Mouse (Mus musculus) B cell, adult 2 months (primary cell): Measurements from ENCODE around the gene Ypel4.
"Not testable (repeated sequence)": the region's sequence is repeated elsewhere in the genome, so short reads cannot be mapped to it uniquely, and the experiment has no call there.

ENCODE experiments used
- DNase-seq, 2 experiments: peaks; one replicate each; pipeline ENCODE4 v3.0.0; 2022

The Ypel4 gene

DNA sequence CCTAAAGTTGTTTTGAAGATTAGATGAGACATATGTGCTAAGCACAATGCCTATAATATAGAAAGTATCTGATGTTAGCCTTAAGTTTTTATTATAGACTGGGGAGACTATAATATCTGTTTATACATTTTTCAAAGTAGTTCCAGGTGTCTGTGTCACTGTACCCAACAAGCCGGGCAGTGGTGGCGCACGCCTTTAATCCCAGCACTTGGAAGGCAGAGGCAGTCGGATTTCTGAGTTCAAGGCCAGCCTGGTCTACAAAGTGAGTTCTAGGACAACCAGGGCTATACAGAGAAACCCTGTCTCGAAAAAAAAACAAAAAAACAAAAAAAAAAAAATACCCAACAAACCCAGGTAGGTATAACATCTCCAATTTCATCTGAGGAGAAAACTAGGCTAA lies 5.7 kb upstream of the Ypel4 start:
- DNase-seq: not testable (repeated sequence)

DNA sequence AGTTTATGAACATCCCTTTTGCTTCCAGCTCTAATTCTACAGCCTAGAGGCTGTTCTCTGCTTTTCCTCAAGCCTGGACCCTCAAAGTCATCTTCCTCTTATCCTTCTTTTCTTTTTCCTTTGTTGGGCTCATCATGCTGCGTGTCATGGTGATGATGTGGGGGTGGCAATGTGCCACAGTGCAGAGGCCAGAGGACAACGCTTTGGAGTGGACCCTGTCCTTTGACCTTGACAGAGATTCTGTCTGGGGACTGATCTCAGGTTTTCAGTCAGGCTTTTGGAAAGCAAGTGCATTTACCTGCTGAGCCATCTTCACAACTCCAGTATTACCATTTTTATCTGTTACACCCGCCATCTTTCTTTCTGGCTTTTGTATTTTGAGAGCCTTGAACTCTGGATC lies 2.7 kb upstream of the Ypel4 start:
- no peak for DNase-seq

DNA sequence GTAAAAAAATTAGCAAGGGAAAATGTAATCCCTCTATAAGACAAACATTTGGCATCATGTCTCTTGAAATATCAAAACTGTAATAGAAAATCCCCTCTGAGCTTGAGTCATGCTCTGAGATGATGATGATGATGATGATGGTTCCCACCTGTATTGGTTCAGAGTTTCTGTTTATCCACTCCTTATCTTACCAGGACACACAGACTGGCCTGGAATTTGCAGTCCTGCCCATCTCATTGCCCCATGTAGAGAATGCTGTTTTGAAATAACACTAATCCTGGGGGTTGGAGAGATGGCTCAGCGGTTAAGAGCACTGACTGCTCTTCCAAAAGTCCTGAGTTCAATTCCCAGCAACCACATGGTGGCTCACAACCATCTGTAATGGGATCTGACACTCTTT lies 1.5 kb upstream of the Ypel4 start:
- no peak for DNase-seq

DNA sequence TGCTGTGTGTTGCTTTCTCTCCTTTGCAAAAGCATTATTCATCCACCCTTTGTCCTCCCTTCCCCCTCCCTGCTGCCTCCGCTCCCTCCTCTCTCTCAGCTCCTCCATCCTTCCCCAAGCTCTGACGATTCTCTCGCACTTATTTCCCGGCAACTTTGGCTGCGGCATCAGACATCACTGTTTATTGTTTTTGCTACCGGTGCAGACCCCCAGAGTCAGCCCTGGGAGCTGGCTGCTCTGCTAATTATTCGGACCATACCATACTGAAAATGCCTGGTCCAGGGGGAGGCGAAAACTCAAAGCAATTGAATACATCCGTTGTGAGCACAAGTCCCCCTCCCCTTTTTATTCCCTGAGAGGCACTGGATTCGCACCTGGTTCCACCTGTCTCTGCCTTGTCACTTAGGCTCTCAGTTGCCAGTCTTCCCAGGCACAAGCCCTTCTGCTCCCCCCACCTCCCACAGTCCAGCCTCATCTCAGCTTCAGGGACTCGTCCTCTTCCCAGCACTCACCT lies 550 bp downstream of the Ypel4 start:
- DNase-seq: peak in 1 of 2 experiments; percentile 7

DNA sequence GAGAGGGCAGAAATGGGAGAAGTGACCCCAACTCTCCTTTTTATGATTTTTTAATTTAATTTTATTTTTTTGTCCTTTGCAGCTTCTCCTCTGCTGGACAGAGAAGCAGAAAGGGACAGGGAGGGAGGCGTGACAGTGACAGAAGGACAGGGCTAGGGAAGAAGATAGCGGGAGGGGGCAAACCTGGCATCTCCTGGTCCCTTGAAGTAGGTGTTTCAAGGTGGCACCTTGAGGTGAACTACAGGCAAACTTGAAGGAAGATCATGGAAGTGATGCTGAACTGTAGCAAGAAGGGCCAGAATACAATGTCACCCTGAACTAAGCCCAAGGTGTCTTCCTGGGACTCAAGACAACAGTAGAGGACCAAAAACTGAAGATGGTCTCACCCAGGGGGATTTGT lies 1.1 kb downstream of the Ypel4 start:
- no peak for DNase-seq

DNA sequence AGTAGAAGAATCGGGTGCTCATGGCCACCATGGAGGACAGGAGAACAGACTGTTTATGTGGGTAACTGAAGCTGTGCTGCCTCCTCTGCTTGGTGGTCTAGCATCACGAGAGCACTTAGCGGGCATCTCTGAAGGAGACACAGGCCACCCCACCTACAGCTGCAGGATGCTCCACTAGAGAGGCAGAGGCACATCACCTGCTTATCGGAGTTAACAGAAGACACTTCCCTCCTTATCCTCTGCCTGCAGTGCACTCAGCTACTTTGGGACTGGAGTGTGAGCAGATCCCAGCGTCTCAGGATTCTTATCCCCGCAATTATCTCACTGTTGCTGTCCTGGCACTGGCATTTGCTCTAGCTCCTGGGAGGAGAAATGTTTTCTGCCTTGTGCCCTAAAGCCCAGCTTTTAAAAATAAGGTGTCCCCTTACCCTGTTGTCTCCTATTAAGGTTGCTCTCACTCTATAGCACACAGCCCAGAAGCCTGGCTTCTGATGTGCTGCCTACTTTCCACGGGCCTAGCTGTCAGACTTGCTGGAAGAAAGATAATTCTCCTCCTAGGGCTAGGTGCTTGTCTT lies 1.6 kb downstream of the Ypel4 start:
- no peak for DNase-seq

DNA sequence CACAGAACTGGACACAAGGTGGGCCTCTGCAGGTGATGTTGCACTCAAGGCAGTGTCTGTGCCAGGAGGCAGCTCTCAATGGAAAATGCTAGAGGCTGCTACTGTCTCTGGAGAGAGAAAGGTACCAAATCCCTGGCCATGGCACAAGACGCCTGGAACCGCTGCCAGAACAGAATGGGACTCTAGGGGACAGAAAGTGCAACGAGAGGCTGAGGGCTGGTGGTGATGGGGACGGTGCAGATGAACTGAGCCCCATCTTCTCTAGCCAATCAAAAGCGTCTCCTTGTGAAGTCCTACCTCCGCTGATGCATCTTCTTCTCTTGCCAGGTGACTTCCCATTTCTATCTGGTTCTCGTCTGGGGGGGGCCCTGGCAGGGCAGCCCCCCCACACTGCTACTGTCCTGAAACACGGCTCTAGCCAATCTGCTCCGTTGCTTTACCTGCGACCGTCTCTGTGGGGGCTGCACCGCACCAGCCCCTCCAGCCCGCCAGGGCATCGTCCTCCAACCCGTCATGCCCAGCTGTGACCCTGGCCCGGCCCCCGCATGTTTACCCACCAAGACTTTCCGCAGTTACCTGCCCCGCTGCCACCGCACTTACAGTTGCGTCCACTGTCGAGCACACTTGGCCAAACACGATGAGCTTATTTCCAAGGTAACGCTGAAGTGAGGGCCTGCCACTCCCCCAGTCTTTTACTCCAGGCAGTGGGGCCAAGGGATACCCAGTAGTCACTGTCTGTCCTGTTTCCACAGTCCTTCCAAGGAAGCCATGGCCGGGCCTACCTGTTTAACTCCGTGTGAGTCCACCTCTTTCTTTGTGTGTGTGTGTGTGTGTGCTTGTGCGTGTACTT lies 2.7 kb downstream of the Ypel4 start:
- DNase-seq: no peak

DNA sequence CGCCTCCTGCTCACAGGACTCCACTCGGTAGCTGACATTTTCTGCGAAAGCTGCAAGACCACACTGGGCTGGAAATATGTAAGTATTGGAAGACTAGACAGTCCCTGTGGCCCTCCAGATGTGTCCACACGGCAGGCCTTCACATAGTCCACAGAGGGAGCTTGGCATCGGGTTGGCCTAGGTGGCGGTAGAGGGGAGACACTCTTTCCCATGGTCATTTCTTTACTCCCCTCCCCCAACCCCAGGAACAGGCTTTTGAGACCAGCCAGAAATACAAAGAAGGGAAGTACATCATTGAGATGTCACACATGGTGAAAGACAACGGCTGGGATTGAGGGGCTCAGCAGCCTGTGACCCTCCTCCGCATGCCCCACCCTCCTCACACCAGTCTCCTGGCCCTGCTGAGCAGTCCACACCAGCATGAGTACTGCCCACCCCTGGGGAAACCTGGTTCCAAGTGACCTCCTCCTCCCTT lies 3.6 kb downstream of the Ypel4 start:
- no peak for DNase-seq

DNA sequence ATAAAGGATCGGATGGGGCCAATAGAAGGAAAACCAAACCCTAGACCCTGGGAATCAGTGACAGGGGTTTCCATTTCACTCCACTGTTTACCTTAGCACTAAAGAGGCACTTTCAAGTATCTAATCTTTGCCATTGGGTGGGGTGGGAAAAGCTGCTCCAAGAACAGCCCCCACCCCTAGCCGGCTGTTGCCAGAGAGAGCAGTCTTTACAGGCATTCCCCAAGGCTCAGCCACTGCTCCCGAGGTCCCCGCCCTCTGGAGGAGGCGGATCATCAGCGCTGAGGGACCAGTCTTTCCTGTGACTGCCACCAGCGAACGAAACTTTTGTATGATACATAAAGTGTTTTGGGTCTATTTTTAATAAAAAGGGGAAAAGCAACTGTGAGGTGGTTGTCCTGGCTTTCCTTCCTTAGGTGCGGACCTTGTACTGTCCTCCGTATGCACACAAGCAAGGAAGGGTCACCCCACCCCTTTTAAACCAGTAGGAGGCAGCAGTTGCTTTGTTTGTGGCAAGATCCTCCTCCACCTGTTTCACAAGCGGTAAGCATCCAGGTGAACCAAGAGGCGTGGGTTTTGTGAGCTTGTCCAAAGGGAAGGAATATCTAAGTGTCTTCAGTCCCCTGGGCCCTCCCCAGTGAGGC lies 4.5 kb downstream of the Ypel4 start:
- peak; percentile 36 to 37 for DNase-seq

DNA sequence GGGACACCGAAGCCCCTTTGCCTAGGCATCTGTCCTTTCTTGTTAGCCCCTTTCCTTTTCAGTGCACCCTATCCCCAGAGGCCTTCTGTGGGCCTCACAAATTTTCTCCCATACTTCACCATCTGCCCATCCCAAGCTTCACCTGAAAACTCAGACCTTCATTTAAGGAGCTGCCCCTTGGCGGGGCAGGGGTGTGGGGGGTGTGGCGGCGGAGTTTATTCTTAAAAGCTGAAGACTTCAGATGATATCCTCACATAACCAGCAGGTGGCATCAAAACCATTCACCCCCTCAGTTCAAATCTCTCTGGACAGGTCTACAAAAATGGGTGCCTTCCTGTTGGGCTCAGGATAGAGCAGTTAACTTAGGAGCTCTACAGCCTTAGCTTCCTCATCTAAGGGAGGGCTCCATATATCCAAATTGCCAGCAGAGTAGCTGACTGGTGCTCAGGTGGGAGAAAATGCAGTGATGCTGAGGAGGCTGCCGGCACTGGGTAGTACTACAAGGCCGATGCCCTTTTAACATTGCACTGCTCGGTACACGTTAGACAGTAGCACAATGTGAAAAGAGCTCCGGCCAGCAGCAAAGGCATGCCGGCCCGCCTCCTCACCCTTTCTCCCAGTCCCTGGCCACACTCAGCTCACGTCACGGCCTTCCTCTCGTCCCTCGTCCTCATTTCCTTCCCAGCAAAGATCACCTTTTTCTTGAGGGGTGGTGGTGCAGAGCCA lies 6.9 kb downstream of the Ypel4 start:
- DNase-seq: peak; percentile 32 to 35

DNA sequence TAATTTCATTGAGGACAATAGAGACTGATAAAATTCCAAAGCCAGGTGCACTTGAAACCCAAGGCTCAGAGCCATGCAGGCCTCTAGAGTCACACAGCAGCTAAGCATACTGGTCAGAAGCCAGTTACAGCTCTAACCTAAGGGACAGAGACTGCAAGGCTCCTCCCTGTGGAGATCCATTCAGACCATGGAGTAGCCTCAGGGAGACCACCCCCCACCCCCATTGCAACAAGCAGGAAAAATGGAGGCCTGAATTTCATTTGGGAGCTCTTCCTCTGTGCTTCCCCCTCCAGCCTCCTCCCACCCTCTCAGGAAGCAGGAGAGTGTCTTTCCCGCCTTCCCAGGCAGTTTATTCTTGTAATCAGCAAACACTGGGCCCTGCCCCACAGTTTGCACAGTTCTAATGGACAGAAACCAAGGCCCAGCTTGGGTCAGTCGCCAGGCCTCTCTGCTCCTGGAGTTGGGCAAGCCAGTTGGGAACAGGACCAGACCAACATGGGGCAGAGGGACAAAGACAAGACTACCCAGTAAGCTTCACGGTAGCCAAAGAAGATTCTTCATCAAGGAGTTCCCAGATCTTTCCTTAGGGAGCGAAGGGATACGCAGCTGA lies 8.1 kb downstream of the Ypel4 start:
- no peak for DNase-seq

DNA sequence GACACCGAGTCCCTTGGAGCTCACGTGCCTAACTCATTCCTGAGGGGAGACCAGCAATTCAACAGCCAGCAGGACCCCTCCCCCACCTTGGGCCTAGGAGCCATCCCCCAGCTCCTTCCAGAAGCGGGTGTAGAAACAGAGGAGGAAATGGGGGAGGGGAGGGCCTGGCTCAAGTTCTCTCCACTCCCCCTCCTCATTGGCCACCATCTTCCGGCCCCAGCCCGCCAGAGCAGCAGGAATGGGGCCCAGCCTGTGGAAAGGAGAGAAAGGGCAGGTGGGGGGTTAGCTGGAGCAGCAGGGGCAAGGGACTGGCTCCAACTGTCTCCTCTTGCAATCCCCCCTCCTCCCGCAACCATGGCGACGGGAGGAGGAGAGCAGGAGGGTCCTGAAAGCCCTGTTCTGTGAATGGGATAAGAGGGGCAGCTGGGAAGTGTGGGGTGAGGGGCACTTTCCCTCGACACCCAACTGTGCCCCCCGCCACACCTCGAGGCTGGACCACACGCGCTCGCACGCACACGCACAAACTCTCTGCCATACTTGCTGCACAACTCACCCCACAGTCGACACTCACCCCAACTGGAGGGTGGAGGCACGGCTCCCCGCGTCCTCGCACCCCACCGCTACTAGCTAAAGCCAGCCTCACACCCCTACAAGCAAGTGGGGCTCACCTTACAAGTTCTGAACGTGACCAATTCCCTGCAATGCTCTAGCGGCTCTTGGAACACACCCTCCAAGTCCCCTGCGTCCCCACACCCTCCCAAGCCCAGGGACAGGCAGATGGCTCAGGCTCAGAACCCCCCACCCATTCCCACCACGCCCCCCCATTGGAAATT lies 8.8 kb downstream of the Ypel4 start:
- peak; percentile 17 for DNase-seq

DNA sequence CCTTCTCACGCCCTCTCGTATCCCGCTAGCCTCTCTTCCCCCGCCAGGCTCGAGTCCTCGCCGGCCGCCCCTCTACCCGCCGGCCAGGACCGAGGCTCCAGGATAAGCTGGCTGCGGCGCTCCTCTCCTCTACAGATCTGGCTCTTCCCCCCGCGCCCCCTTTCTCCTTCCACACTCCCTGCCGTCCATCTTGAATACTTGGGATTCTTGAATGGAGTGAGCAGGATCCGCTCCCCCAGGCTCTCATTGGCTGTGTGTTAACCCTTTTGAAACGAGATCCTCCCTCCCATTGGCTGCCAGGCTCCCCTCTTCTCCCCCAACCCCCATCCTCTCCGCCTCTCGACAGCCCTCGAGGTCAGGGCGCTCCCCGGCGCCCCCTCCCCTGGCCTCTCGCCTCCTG lies 9.7 kb downstream of the Ypel4 start, which contains the start of gene Gm19426:
Gm19426 (minus strand) TSS at position 95 of the 400 bp plus-strand sequence.
- DNase-seq: peak; percentile 20 to 23

DNA sequence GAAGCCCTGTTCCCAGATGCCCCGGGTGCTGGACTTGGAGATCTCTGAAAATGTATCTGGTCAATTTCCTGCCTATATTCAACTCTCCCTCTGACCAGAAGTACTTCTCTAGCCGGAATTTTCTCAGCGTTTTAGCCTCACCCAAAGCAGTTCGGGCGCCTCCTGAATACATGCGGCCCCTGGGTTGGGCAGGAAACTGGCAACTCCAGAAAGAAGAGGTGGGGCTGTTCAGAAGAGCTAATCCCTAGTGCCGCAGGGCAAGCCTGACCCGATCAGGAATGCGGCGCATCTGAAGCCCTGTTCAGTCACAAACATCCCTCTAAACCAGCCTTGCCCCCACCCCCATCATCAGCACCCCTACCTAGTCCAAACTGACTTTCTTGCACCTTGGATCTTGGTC lies 10.3 kb downstream of the Ypel4 start:
- no peak for DNase-seq

DNA sequence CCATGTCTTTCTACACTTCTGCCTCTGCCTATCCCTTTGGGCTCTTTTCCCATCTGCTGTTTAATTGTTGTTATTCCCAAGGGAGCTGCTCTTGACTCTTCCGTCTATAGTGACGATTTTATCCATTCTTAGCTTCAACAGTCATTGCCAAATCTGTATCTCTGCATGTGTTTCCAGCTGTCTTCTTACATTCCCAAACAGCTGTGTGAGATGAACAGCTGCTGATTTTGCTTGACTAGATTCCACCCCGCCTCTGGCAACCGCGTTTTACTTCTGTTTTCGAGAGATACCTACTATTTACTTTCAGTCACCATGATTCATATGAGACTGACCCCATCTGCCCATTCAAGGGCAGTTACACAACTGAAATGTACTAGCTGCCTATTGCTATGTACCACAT lies 16.3 kb downstream of the Ypel4 start:
- no peak for DNase-seq

DNA sequence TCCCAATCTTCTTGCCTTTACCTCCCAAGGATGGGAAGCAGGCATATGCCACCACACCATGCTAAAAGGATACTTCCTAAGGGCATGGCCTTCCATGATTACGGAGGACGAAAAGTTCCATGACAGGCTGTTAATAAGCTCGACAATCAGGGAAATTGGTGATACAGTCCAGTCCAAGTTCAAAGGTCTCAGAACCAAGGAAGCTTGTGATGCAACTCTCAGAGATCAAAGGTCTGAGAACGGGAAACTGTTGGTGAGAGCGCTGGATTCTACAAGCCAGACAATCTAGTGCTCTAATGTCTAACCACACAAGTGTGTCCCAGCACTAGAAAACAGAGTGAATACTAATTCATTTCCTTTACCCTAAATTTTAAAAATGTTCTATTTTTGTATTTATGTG lies 22.4 kb downstream of the Ypel4 start:
- DNase-seq: no peak

DNA sequence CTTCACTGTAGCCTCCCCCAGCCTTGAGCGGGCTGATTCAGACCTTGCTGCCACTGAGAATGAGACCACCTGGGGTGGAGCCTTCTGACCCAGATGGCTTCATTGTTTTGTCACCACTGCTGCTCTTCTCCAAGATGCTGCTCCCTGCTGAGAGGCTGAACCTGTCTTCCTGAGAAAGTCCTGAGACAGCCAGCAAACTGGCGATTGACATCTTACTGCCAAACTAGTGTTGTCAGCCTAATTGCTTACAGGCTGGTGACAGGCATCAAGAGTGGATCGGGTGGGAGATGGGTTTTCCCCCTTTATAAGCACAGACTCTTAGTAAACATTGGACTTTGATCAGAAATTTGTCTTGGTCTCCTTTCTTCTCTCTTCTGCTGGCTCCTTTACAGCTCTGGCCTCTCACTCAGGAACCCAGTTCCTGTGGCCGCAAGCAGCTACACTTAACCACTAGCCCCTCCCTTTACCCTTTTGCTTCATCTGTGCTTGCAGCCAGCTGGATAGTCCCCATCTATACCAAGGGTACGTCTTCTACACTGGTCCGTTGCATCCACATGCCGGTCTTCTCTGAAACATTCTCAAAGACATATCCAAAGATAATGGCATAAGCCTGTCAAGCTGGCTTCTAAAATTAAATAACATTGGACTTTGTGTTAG lies 23.3 kb downstream of the Ypel4 start:
- DNase-seq: no peak

DNA sequence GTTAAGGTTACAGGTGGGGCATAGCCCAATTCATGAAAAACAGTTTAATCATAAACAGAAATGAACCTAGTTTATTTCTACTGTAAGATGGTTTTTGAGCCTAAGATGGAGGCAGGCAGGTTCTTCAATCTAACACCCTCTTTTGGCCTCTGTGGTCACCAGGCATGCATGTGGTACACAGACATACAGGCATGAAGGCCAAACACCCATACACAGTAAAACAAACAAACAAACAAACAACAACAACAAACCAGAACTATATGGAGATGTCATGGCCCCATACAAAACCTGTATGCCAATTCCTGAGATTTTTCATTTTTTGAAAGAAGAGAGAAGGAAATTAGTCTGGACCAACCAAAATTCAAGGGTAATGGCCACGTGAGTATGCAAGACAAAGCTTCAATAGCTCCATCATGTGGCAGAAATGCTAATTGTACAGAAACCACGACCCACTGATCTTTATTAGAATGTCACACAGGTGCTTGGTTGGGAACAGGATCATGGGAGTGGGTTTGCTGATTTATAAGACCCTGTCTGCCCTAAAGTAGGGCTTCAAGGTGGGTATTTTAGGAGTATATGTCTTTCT lies 24.8 kb downstream of the Ypel4 start:
- DNase-seq: peak; percentile 23 to 36

DNA sequence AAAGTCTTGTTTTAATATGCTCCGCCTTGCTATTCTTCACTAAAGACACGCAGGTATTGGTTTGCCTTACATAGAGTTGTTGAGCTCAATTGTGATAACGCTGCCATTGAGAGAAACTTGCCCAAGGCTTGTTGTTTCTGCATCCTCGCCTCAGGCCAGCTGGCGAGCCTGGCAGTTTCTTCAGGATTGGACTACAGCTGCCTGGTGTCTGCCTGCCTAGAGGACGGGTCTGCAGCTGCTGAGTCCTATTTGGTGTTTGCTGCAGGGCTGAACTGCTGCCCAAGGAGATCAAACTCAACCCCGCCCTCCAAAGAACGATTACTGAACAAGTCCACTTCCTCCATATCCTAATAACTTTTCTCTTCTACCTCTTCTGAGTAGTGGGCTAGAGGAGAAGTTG lies 26.9 kb downstream of the Ypel4 start:
- no peak for DNase-seq

DNA sequence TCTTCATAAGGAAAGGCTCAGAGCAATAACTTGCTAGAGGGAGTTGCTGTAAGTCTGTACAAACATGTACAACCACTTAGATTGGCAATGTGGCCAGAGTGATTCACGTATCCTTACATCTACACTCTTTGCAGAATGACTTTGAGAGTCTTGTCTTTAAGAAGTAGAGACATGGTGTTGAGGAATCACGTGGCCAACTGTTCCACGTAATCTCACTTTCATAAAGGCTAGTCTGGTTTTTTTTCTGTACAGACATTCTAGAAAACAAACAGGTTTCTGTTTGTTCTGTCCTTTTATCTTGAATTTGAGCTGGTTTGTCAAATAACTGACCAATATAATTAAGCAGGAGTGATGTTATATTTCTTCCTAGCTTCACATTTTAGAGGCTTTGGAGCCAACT lies 27.5 kb downstream of the Ypel4 start:
- no peak for DNase-seq

DNA sequence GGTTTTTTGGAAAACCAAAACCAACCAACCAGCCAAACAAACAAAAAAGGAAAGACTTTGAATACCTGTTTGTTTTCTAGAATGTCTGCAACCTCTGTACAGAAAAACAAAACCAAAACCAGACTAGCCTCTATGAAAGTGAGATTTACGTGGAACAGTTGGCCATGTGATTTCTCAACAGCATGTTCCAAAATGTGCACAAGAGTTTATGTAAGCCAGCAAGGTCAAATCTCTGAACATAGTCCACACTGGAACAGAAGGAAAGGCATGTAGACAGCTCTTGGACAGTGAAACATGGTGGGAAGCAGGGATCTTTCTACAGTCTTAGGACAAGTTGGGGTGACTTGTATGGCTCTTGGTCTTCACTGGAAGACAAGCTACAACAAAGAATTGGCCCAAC lies 28.0 kb downstream of the Ypel4 start:
- DNase-seq: no peak
